Mouse (Mus musculus) MEL (cell line): ENCODE measurements around the gene Fgfr2.
A peak's percentile ranks its signal among the peaks of the same experiment; 100 is the strongest.

Experiments
- CTCF ChIP-seq, 3 experiments: IDR thresholded peaks in 2 of 3; conservative IDR thresholded peaks in 1 of 3; 2 replicates each; pipeline ENCODE4 v1.5.1; 2011 to 2012; ENCODE audit warnings: low read length in 3 of 3, low read depth in 2 of 3, mild to moderate bottlenecking in 2 of 3, improper control_type of control experiment in 1 of 3, inconsistent platforms in 1 of 3, mixed read lengths in 1 of 3, moderate library complexity in 1 of 3; ENCODE audit not compliant: control insufficient read depth in 1 of 3, insufficient read depth in 1 of 3, poor library complexity in 1 of 3, severe bottlenecking in 1 of 3
- ETS1 ChIP-seq: IDR thresholded peaks from 2 replicates; pipeline ENCODE4 v1.6.1; 2012; ENCODE audit warnings: low read depth, mild to moderate bottlenecking, inconsistent platforms, low read length, improper control_type of control experiment, moderate library complexity
- MXI1 ChIP-seq: IDR thresholded peaks from 2 replicates; pipeline ENCODE4 v1.6.1; 2011; ENCODE audit warnings: mild to moderate bottlenecking, low read depth, low read length, improper control_type of control experiment
- TAL1 ChIP-seq: IDR thresholded peaks from 2 replicates; pipeline ENCODE4 v1.6.1; 2012; ENCODE audit warnings: mild to moderate bottlenecking, inconsistent platforms, low read length, moderate library complexity, mixed read lengths

GRCm38 (mm10) chr7:132507361-132507760 lies 615.8 kb downstream of the Fgfr2 start:
- TF ChIP-seq TAL1 (no peak), ETS1 (no peak), MXI1 (no peak), CTCF (IDR thresholded peaks at IDR 0.05 in 2 of 3, conservative IDR thresholded peaks at IDR 0.05 in 1 of 3; ENCODE audit: control insufficient read depth in 1 of 3, insufficient read depth in 1 of 3, low read depth in 2 of 3, low read length in 3 of 3, poor library complexity in 1 of 3, severe bottlenecking in 1 of 3) (peak; percentile 72 to 84 (median 78))
